Mouse (Mus musculus) liver, embryonic 16.5 days (tissue): ENCODE data around the gene Arrdc4. TPM values are rescaled to one million over a fixed set of nuclear protein-coding genes. Genes with fewer than 3 reads are reported as not detected.
A peak's percentile ranks its signal among the peaks of the same experiment; 100 is the strongest.

Experiments
- ATAC-seq: fragments of 200-750 bp; cut with Nextera tagmentation; 2 replicates; pipeline ENCODE4 v1.8.0; 2017; ENCODE audit warnings: low read depth, mild to moderate bottlenecking, moderate number of reproducible peaks, moderate library complexity
- H3K27ac ChIP-seq: fragments of 300-500 bp; sonication (generic); 2 replicates; pipeline ENCODE4 v1.5.1; 2014; ENCODE audit warnings: mild to moderate bottlenecking, low read length
- H3K27me3 ChIP-seq: fragments of 300-500 bp; sonication (generic); 2 replicates; pipeline ENCODE4 v1.6.1; 2014; ENCODE audit warnings: low read depth, low read length, mixed read lengths; ENCODE audit not compliant: control insufficient read depth, insufficient read depth
- H3K36me3 ChIP-seq: fragments of 300-500 bp; sonication (generic); 2 replicates; pipeline ENCODE4 v1.6.1; 2014; ENCODE audit warnings: mild to moderate bottlenecking; ENCODE audit not compliant: control insufficient read depth, insufficient read depth
- H3K4me1 ChIP-seq: fragments of 300-500 bp; sonication (generic); 2 replicates; pipeline ENCODE4 v1.6.1; 2014; ENCODE audit warnings: low read depth, low read length, mixed read lengths; ENCODE audit not compliant: control insufficient read depth
- H3K4me2 ChIP-seq: fragments of 300-500 bp; sonication (generic); 2 replicates; pipeline ENCODE4 v1.6.1; 2014; ENCODE audit warnings: low read depth, low read length, mixed read lengths
- H3K4me3 ChIP-seq: fragments of 300-500 bp; sonication (generic); 2 replicates; pipeline ENCODE4 v1.5.1; 2014; ENCODE audit warnings: low read depth, mild to moderate bottlenecking, low read length
- H3K9ac ChIP-seq: fragments of 300-500 bp; sonication (generic); 2 replicates; pipeline ENCODE4 v1.6.1; 2014; ENCODE audit warnings: low read depth, low read length
- H3K9me3 ChIP-seq: fragments of 300-500 bp; sonication (generic); replicated peaks from 2 replicates; pipeline ENCODE4 v1.6.1; 2016; ENCODE audit warnings: low read length; ENCODE audit not compliant: control insufficient read depth
- WGBS: fragments of 180-500 bp; shearing (Covaris S2); extraction: QIAGEN DNeasy Blood & Tissue Kit; methylation state at CpG from one replicate; pipeline ENCODE4 v1.1.7; 2014; ENCODE audit not compliant: insufficient replicate concordance; 5-methylcytosine and 5-hydroxymethylcytosine counted together
- polyA plus RNA-seq: library from polyadenylated mRNA; unstranded; fragments of >200 nt; fragmentation: Nextera tagmentation; extraction: Ambion mirVana; gene quantifications from 2 replicates; pipeline ENCODE4 v1.2.1, GENCODE M21; 2015

Gene Arrdc4
- polyA plus RNA-seq, 1 experiment from 2014 or later = 3.5 TPM

- peak overlapping the region; percentile 68 for H3K4me2 ChIP-seq
- 46% methylated on average over 8 of the region's 8 CpGs for WGBS
- H3K9ac ChIP-seq = 0 out of 2 replicates have a peak overlapping the region, but pooled peaks have one; percentile 4
- H3K9me3 ChIP-seq = no peaks in the 10 kb centered on the region
- no peaks in the 10 kb centered on the region for H3K36me3 ChIP-seq
- ATAC-seq = no peak
- 0 out of 2 replicates have a peak overlapping the region, but pooled peaks have one; percentile 5 for H3K27ac ChIP-seq
- peaks cover 4% of the 10 kb centered on the region; the same call in 1 of the 2 replicates for H3K4me1 ChIP-seq
- H3K4me3 ChIP-seq = peak overlapping the region; percentile 66
- no peaks in the 10 kb centered on the region for H3K27me3 ChIP-seq
Observed at GRCm38 (mm10) chr7:68749919-68750318, 878 bp upstream of the Arrdc4 start.

- WGBS = 12% methylated on average over 8 of the region's 8 CpGs
- Histone ChIP-seq H3K36me3 (no peaks in the 10 kb centered on the region), H3K4me1 (peaks cover 4% of the 10 kb centered on the region; the same call in 1 of the 2 replicates), H3K4me2 (peak overlapping the region; percentile 68), H3K27me3 (no peaks in the 10 kb centered on the region), H3K9me3 (no peaks in the 10 kb centered on the region), H3K27ac (no peak overlapping the region), H3K4me3 (peak overlapping the region; percentile 66), H3K9ac (peak overlapping the region; percentile 55)
- no peak for ATAC-seq
Observed at GRCm38 (mm10) chr7:68748361-68748760, 680 bp downstream of the Arrdc4 start.

- Histone ChIP-seq H3K9ac (no peak overlapping the region), H3K4me3 (no peak overlapping the region), H3K27me3 (no peaks in the 10 kb centered on the region), H3K4me1 (peaks cover 2% of the 10 kb centered on the region; the same call in 1 of the 2 replicates), H3K27ac (no peak overlapping the region), H3K9me3 (no peaks in the 10 kb centered on the region), H3K36me3 (peaks cover 5% of the 10 kb centered on the region; the same call in 1 of the 2 replicates), H3K4me2 (no peak overlapping the region)
- 72% methylated on average over 9 of the region's 9 CpGs for WGBS
- ATAC-seq = no peak
Observed at GRCm38 (mm10) chr7:68744616-68745015, 4.4 kb downstream of the Arrdc4 start.

- no peak overlapping the region for H3K4me3 ChIP-seq
- no peak for ATAC-seq
- H3K4me1 ChIP-seq = no peaks in the 10 kb centered on the region; the same call in 1 of the 2 replicates
- no peak overlapping the region for H3K9ac ChIP-seq
- WGBS = 67% methylated on average over 2 of the region's 2 CpGs
- no peaks in the 10 kb centered on the region for H3K27me3 ChIP-seq
- no peak overlapping the region for H3K4me2 ChIP-seq
- no peaks in the 10 kb centered on the region for H3K9me3 ChIP-seq
- H3K36me3 ChIP-seq = peaks cover 5% of the 10 kb centered on the region; the same call in 1 of the 2 replicates
- H3K27ac ChIP-seq = no peak overlapping the region
Observed at GRCm38 (mm10) chr7:68744206-68744605, 4.8 kb downstream of the Arrdc4 start.

- H3K4me3 ChIP-seq = no peak overlapping the region
Observed at GRCm38 (mm10) chr7:68740763-68741162, 8.3 kb downstream of the Arrdc4 start.

GRCm38 (mm10) chr7:68738676-68739399 is 10.2 kb downstream of the Arrdc4 start:
- WGBS = 53% methylated on average over 11 of the region's 11 CpGs
- Histone ChIP-seq H3K27ac (no peak overlapping the region), H3K4me3 (no peak overlapping the region), H3K9ac (no peak overlapping the region), H3K4me2 (no peak overlapping the region), H3K36me3 (peaks cover 5% of the 10 kb centered on the region; the same call in 1 of the 2 replicates), H3K4me1 (no peaks in the 10 kb centered on the region), H3K27me3 (no peaks in the 10 kb centered on the region), H3K9me3 (no peaks in the 10 kb centered on the region)
- no peak for ATAC-seq

More at GRCm38 (mm10) chr7:68740763-68741162, 8.3 kb downstream of the Arrdc4 start:
- Histone ChIP-seq H3K4me2 (no peak overlapping the region), H3K4me1 (no peaks in the 10 kb centered on the region; the same call in 1 of the 2 replicates), H3K27me3 (no peaks in the 10 kb centered on the region), H3K27ac (no peak overlapping the region), H3K9me3 (no peaks in the 10 kb centered on the region), H3K36me3 (peaks cover 5% of the 10 kb centered on the region; the same call in 1 of the 2 replicates), H3K9ac (no peak overlapping the region)
- 76% methylated on average over 6 of the region's 6 CpGs for WGBS
- ATAC-seq = no peak

- Histone ChIP-seq H3K9me3 (no peaks in the 10 kb centered on the region), H3K9ac (no peak overlapping the region), H3K4me2 (no peak overlapping the region), H3K27ac (no peak overlapping the region), H3K4me3 (no peak overlapping the region), H3K4me1 (no peaks in the 10 kb centered on the region), H3K36me3 (no peaks in the 10 kb centered on the region), H3K27me3 (no peaks in the 10 kb centered on the region)
- no peak for ATAC-seq
- 67% methylated on average over 5 of the region's 5 CpGs for WGBS
Observed at GRCm38 (mm10) chr7:68726380-68726779, 22.7 kb downstream of the Arrdc4 start.

- H3K27me3 ChIP-seq = no peaks in the 10 kb centered on the region
- H3K9me3 ChIP-seq = no peaks in the 10 kb centered on the region
- 59% methylated on average over 7 of the region's 7 CpGs for WGBS
- H3K4me1 ChIP-seq = no peaks in the 10 kb centered on the region
- H3K4me3 ChIP-seq = no peak overlapping the region
- H3K4me2 ChIP-seq = no peak overlapping the region
- peak; percentile 70 for ATAC-seq
- no peaks in the 10 kb centered on the region for H3K36me3 ChIP-seq
- no peak overlapping the region for H3K9ac ChIP-seq
- no peak overlapping the region for H3K27ac ChIP-seq
Observed at GRCm38 (mm10) chr7:68724711-68725110, 24.3 kb downstream of the Arrdc4 start.

GRCm38 (mm10) chr7:68721520-68721919 is 27.5 kb downstream of the Arrdc4 start:
- no peak overlapping the region for H3K4me2 ChIP-seq
- no peak for ATAC-seq
- no peak overlapping the region for H3K27ac ChIP-seq
- H3K36me3 ChIP-seq = no peaks in the 10 kb centered on the region
- no peaks in the 10 kb centered on the region for H3K9me3 ChIP-seq
- no peak overlapping the region for H3K9ac ChIP-seq
- H3K4me3 ChIP-seq = no peak overlapping the region
- 65% methylated on average over 4 of the region's 4 CpGs for WGBS
- H3K27me3 ChIP-seq = no peaks in the 10 kb centered on the region
- no peaks in the 10 kb centered on the region; the same call in 1 of the 2 replicates for H3K4me1 ChIP-seq
